Mouse (Mus musculus): ENCODE data around the gene Dynll1.

The Dynll1 gene

DNA sequence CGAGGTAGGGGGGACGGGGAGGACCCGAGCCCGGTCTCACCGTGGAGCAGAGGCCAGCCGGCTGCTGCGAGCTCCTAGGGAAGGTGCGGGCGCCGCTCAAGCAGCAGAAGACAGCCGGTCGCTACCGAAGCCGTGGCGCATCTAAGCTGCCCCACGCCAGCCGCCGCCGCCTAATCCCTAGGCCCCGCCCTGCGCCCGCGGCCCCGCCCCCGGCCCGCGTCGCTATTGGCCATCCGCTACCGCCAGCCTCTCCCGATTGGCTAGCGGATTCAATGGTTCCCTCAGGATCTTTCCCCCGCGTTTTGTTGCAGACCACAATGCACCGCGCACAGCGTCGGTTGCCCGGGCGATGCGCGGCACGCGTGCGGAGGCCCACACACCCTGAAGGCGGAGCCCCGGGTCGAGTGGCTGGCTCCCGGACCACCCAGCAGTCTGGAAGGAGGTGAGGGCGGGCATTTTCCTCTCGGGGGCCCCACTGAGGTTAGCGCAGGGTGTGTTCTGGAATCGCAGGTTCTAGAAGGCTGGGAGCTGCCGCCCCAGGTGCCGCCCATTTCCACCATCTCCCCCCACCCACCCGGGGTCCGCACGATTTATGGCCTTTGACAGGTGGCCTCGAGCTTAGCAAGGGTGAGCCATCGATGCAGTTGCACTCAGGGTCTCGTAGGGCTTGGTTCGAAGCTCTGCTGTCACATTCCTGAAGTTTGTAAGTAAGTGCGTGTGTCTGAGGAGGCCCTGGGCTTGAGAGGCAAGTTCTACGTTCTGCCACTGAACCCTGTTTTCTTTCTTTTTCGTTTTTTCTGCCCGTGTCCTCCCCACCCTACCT lies at the start of gene Dynll1:
Gene Dynll1, minus strand, starts transcription at position 208 of the 823 bp plus-strand sequence.
- peak; percentile 99 to 100 for DNase-seq

DNA sequence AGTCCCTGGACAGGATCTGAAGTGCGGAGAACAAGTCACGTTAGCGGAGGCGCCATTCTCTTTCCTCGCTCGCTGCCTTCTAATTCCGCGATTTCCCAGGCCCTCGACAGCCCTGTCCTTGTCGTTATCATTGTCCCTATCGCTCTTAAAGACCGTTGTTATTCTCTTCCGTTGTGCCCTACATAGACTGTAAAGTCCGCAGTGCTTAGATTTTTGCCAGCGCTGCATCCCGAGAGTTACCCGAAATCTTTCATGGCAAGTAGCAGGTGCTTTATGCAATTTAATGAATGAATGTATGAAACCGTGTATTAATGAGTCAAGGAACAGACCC lies 48.4 kb upstream of the Dynll1 start:
- no peak for DNase-seq

DNA sequence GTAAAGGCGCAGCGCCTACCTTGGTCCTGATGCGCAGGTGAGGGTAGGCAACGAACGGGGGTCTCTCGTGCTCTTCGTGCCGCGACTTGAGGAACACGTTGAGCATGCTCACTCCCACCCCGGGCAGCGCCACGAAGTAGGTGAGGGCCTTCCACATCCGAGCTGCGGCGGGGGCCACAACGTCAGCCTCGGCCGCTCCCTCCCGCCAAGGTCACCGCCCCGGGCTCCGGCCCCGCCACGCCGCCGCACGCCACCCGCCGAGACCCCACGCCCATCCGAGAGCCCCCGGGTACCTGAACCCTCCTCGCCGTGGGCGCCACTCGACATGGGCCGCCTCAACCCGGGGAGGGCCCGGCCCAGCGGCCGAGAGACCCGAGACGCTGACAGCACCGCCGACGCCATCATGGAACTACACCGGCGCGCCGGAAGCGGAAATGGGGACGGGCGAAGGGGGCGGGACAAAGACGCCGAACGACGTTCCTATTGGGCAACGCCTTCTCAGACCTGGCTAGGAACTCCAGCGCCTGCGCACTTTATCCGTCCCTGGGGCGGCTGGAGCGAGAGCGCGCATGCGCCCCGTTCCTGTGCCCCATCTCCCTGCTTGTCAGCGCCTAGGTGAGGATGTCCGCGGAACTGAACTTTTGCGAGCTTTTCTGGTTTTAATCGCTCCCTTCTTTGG lies 47.9 kb upstream of the Dynll1 start, which contains the start of gene Cox6a1:
Gene Cox6a1, minus strand, starts transcription at position 436 of the 679 bp plus-strand sequence.
- peak; percentile 99 for DNase-seq

DNA sequence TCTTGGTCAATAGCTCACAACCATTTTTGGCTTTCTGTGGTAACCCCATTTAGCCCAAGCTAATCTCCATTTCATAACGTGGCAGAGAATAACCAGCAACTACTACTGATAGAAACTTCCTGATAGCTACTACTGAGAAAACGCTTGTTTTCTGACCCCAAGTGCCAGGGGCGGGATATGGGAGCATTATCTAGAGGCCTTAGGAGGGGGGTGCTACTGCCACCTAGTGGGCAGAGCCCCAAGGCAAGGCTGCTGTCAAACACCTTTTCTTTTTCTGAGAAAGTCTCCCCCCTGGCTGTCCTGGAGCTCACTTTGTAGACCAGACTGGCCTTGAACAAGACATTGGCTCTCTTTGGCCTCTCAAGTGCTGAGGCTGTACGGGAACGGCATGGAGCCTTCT lies 46.8 kb upstream of the Dynll1 start:
- peak; percentile 82 to 83 for DNase-seq

DNA sequence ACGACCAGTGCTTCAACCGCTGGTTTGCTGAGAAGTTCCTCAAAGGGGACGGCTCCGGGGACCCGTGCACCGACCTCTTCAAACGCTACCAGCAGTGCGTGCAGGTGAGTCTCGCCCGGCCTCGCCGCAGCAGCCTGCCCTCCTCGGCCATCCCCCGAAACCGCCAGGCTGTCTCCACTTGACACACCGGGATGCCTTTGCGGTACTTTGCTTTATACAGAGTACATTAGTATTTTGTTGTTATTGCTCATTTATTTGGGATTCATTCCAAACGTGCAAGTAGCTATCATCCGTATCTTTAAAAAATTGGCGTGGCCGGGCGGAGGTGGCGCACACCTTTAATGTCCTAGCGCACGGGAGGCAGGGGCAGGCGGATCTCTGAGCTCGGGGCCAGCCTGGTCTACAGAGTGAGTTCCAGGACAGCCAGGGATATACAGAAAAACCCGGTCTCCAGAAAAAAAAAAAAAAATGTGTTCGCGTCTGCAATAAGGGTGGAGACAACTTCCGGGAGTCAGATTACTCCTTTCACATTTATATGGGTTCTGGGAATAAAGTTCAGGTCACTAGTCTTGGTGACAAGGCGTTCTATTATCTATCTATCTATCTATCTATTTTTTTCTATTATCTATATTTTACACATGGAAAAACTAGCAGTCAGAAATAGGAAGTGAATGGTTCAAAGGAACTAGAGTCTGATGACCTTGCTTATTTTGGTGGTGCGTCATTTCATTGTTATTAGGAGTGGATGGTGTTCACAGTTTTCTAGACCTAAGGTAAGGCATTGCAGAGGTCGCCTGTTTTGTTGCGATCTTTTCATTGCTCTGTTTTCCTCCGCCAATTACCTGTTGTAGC lies 40.7 kb upstream of the Dynll1 start:
- DNase-seq, result no peak

DNA sequence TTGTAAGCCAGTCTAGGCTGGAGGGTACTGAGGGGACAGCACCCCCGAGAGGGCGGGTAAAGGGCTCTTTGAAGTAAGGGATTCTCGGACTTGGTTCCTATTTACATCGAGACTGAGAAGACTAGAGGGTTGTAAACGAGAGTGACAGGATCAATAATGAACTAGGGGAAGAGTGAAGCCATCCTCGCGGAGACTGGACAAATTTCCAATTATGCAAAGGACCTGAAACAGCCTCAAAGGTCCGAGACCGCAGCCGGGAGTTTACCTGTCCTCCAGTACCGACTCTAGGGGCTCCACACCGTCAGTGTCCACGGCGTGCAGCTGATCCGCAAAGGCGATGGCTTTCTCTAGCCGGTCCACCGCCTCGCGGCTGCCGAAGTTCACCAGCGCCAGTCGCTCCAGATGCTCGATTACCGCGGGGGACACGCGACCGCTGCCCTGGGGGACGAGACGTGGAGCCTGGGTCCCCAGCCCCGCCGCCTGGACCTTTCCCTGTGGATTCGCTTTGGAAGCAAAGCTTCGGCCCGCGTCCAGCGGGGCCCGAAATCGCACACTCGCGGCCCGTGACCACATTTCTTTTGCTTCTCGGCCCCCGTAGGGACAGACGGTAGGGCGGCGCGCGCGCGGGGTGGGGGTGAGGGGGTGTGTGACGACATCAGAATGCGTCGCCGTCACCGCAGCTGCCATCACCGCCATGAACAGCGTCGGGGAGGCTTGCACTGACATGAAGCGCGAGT lies 39.9 kb upstream of the Dynll1 start, which contains the start of the genes Gatc and Triap1:
Gene Gatc, minus strand, starts transcription at position 602 of the 737 bp plus-strand sequence.
Gene Triap1, plus strand, starts transcription at position 649 of the 737 bp plus-strand sequence.
- DNase-seq, result peak; percentile 91 to 92

DNA sequence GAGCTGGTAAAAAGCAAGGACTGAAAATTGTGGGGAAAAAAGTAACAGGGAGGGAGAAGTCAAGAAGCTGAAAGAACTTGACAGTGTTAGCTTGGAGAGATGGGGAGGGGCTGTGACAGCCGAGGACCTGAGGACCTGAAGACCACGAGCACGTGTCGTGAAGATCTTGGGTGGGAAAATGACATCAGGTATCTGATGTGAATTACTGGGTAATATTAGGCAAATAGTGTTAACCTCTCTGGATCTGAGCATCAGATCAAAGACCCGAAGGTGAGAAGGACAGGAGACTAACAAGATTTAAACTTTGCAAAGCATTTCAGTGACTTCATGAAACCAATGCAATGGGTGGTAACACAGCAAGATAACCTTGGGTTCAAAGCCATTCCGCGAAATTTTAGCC lies 39.2 kb upstream of the Dynll1 start:
- DNase-seq, result no peak

DNA sequence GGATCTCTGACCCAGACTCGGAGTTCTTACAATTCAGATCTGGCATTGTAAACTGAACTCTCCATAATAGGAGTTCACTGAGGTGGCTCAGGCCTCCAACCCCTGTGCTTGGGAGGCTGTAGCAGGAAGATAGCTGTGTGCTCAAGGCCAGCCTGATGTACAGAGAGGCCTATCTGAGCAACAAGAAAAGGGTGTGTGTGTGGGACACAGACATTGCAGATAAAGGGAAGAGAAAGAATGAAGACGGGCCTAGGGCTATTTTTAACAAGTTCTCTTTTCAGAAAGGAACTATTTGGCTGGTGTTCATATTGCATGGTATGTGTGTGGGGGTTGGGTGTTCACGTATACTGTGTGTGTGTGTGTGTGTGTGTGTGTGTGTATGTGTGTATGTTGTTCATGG lies 32.8 kb upstream of the Dynll1 start:
- DNase-seq, result no peak

DNA sequence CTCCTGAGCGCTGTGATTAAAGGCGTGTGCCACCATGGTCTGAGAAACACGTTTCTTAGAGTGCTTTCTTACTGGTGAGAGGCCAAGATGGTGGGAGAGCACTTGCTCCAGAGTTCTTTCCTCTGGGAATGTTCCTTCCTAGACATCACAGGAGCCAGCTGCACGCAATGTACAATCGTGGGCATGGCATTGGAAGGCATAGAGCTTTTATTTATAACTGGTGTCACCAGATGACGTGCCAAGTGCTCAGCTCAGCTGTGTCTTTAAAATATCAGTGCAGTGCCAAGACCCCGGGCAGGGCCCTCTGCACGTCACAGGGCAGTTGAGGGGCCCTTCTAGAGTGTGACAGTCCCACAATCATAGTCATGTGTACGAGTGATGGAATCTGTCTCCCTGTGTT lies 30.2 kb upstream of the Dynll1 start:
- no peak for DNase-seq

DNA sequence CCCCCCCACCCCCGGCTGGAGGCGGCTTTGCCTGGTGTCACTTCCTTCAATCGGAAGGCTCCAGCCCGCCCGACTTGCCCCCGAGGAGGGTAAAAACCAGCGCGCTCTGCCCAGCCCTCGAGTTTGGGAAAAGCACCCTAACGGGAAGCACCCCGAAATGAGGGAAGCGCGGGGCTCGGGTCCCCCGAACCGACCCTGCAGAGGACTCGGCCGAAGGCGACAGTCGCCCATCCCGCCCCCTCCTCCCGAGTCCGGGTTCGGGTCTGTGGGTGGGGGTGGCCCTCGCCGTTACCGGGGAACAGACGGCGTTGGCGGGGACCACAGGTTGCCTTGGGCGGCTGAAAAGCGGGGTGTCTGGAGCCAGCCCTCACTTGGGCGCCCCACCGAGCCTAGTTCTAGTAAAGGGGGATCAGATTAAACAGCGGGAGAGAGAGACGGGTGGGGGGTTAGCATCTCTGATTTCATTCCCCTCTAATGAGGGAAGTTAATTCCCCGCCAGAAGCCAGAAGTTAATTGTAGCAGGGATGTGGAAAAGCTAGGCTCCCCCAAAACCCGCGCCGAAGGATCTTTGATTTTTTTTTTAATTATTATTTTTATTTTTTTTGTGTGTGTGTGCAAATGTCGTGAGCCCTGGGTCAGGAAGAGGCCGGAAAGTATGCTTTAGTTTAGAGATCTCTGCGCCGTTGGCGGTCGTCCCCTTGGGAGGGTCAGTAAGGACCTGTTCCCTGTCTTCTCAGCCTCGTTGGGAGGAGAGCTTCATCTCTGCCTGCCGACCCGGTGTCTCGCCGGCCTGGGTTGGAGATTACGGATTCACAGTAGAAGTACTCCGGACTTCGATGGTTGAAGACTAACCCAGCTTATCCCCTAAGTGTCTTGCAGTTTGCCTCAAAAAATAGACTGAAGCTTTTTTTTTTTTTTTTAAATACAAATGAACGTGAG lies 27.1 kb upstream of the Dynll1 start:
- DNase-seq, result peak in 1 of 2 experiments; percentile 41

DNA sequence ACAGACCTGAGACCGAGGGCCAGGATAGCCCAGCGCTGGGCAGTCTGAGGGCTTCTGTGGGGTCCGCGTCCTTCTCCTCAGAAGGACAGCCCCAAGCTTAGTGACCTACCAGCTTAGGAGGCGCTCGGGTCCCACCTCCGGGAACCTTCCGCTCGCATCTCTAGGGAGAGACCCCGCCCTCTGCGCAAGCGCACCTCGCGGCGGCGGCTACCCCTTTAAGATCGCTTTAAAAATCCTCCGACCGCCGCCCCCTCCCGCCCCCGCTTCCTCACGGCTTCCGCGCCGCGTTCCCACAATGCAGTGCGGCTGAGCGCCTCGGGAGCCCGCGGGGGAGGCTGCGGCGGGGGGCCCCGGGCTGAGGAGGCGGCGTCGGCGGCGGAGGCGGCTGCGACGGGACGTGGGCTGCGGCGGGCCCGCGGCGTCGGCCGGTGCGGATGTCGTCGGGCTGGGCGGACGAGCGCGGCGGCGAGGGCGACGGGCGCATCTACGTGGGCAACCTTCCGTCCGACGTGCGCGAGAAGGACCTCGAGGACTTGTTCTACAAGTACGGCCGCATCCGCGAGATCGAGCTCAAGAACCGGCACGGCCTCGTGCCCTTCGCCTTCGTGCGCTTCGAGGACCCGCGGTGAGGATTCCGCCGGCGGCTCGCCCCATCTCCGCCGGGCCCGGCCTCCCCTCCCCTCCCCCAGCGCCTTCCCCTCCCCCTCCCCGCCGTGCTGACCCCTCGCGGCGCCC lies 26.2 kb upstream of the Dynll1 start, which contains the start of gene Srsf9:
Gene Srsf9, plus strand, starts transcription at position 303 of the 735 bp plus-strand sequence.
- DNase-seq, result peak; percentile 97 to 98

DNA sequence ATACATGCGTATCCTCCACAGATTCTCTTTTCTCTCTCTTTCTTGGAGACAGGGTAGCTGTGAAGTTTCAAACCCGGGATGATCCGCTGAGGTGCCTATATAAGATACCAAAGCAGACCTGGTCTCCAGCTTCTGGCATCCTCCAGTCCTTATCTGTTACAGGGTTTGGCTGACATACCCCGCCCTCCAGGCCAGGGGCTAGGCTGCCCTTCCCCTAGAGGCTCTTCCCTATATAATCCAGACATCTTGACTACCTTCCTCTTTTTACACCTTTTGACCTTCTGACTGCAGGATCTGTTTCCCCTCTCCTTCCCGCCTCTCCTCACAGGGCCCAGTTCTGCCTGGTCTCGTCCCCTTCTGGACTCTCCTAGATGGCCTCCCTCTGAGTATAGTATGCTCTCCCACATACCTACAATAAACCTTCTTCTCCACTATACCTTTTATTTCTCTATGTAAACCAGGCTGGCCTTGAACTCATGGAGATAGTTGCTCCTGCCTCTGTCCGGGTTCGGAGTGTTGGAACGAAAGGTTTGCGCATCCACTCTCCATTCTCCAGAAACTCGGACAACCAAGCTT lies 25.5 kb upstream of the Dynll1 start:
- DNase-seq, result no peak

DNA sequence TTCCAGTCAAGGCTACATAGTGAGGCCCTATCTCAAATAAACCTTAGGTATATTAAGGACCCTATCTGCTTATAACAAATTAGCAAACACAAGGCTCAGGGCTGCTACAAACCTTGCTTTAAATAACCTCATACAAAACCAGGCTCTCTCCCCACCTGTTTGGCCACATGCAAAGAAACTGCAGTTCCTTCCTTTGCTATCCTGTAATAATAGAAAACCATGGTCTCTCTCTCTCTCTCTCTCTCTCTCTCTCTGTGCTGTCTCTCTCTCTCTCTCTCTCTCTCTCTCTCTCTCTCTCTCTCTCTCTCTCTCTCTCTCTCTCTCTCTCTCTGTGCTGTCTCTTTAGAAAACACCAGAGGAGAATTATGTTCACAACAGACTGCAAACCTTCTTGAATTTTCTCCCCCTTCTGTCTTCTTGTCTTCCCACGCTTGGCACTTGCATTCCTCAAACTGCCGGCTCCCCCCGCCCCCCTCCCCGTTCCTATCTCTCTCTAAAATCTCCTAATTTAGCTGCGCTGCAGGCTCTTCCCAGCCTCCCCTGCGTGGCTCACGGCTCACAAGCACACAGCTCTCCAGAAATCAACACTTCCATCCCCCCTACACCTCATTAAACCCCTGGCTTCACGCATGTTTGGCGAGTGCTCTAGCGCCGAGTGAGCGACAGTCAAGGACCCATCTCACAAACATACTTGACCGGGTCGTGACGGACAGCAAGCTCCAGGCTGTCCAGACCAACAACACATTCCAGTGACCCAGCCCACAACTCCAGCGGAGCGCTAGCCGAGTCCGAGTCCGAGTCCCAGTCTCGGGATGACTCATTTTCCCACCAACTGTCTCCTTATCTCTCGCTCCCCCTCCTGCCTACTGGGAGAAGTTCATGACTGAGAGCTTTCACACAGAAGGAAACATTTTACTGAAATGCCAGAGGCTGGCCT lies 18.5 kb upstream of the Dynll1 start:
- DNase-seq, result peak; percentile 72 to 80

DNA sequence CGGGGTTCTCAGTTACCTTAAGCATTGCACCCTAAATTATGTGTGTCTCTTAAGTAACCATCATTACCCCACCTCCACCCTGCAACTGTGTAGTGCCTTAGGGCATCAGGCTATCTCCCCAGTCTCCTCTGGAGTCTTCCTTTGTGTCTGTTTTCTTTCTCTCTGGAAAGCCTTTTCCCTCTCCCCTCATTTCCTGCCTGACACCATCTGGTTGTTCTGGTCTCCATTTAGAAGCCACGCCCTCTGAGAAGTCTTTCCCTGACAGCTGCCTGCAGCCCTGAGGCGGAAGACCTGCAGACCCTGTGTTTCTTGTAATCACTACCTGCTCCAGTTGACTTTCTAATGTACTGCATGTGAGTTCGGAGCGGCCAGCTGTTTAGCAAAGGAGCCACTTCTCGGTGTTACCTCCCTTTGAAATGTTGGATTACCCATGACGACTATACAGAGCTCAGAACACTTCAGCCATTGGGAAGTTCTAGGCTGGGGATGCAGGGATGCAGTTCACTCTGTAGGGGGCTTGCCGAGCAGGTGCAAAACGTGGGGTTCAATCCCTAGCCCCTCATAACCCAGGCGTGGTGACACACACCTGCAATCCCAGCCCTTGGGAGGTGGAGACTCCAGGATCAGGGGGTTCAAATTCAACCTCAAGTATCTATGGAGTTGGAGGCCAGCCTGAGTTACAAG lies 17.0 kb upstream of the Dynll1 start:
- DNase-seq, result no peak

DNA sequence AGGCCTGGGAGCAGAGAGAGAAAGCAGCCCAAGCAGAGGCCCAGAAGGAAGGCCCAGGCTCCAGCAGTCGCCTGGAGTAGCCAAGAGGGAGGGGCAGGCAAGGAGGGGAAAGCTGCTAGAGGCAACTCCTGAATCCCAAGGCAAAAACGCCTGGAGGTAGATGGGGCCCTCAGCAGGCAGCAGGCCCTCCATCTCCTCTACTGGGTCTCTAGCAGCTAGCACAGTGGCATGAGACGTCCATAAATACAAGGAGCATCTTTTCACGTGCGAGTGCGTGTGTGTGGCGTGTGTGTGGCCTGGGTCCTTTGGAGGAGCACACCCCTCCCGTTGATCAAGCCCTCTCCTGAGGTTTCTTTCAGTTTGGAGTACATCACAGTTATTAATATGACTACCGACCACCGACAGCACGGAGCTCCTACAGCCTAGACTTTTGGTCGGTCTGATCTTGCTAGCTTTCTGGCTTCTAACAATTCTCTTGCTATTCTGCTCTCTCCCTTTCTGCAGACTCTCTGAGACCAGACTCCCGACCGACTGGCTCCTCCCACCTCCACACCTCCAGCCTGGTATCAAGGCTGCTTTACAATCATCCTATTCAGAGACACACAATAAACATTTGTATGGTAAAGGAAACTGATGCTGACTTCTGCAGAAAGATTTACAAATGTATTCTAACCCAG lies 16.3 kb upstream of the Dynll1 start:
- no peak for DNase-seq

DNA sequence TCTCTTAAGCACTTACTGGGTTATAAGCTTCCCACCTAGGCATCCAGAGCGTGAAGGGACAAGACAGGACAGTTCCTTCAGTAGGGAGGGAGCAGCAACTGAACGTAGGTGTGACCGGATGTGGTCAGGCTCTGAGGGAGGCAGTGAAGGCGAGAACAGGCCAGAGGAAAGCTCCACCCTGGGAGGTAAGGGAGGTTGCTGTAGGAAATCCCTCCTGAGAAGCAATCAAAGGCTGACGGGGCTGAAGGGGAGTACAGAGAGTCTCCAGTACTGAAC lies 12.8 kb upstream of the Dynll1 start:
- DNase-seq, result no peak

DNA sequence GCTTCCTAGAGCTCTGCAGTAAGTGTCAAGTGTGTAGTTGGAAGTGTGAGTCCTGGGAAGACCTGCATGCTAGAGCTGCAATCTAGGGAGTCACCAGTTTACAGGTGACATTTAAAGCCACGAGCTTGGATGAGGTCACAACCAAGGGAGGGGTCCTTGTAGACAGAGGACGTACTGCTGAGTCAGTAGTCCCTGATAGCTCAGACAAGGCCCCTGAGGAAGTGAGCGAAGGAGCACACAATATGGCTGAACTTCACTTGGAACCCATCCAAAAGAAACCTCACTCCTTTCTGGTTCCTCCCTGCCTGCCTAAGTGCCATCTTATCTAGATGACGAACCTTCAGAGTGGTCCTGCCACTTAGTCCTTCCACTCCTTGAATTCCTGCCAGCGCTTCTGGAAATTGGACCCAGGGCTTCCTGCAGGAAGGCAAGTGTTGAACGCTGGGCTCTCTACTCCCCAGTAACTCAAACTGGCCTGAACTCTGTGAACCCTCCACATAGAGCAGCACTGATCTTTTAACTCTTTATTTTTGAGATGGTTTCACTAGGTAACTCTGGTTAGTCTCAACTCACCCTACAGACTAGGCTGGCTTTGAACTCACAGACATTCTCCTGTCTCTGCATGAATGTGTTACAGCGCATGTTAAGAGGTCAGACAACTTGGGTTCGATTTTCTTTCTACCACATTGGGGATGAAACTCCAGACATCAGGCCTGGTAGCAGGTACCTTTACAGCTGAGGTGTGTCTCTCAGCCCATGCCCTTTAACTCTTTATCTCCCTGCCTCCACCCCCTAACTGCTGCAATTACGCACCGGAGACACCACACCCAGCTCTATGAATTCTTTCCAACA lies 12.2 kb upstream of the Dynll1 start:
- no peak for DNase-seq

All from cerebellum, postnatal 36 days (tissue).